Mouse (Mus musculus) inflammation-experienced regulatory T-cells (primary cell): ENCODE data around the gene Tceal6. TPM values are rescaled to one million over a fixed set of nuclear protein-coding genes. Genes with fewer than 3 reads are reported as not detected.

Source experiments
- polyA plus RNA-seq, 2 experiments: library from polyadenylated mRNA; unstranded; fragments of 100-300 nt; shearing (Covaris generic); gene quantifications; one replicate each; pipeline ENCODE4 v1.2.1; 2017

Gene Tceal6
- polyA plus RNA-seq, result not detected

GRCm38 (mm10) chrX:135210436-135211221 is at the start of gene Tceal6:
TSS of gene Tceal6 (minus strand) at chrX:135210687.

GRCm38 (mm10) chrX:135177532-135177931 is 33.0 kb downstream of the Tceal6 start, which contains the start of gene Gm15023:
TSS of gene Gm15023 (minus strand) at chrX:135177632.

Other genes with a start within 250 kb of the Tceal6 start
- under 1 TPM in 1 of 2 experiments, not detected in 1; 0.44 TPM for gene Nxf2, start 245.9 kb downstream of the Tceal6 start, polyA plus RNA-seq
- gene Zmat1, start 201.5 kb downstream of the Tceal6 start, polyA plus RNA-seq, result 10 to 100 TPM; 10.9 to 14.5 TPM
- under 1 TPM; 0.13 to 0.14 TPM for gene Gm15023, start 33.1 kb downstream of the Tceal6 start, polyA plus RNA-seq
- gene Pramel3, start 91.6 kb upstream of the Tceal6 start, polyA plus RNA-seq, result not detected
- gene Gm5128, start 162.6 kb upstream of the Tceal6 start, polyA plus RNA-seq, result under 1 TPM in 1 of 2 experiments, not detected in 1; 0.08 TPM
- under 1 TPM in 1 of 2 experiments, not detected in 1; 0.08 TPM for gene Gm7903, start 223.1 kb upstream of the Tceal6 start, polyA plus RNA-seq